Comparison of ENCODE assay signal across 11 mouse cellular contexts in the genomic region with DNA sequence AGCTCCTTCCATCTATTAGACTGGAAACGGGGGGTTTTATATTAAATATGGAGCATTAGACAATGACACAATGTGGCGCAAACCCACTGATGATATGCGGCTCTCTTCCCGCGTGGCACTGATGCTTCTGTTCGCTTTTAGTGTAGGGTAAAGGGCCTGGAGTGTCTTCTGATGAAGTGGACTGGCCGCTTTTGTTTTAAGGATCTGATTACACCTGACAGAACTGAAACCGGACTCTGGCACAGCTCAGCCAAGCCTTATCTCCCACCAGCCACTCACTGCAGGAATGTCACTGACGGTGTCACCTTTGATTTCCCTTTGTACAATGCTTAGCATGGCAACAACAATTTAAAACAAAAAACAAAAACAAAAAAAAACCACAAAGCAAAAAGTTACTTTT.
DNase-seq lines count a peak whose midpoint lies in the region; ATAC-seq and TF ChIP-seq lines count a peak whose summit lies in the region.
"Had no signal": no experiment of that assay in that cellular context is flagged by ENCODE, and none has a peak within 500 bp of the region (broad histone marks: within the 10 kb centered on the region; RNA-seq: fewer than 3 reads in every experiment).

No protein-coding gene starts in this region.

- 0 out of 2 replicates have a peak, but pooled peaks have one; percentile 37 for ATAC-seq in intestine, embryonic 15.5 days
- no peak for ATAC-seq in lung, embryonic 14.5 days (ENCODE audit: insufficient read depth)

- peak; percentile 64 for DNase-seq in kidney, adult 2 months
- DNase-seq in kidney, adult 11 months = no peak
- peak; percentile 20 for DNase-seq in embryonic facial prominence, embryonic 10.5 days (ENCODE audit: low spot score)
- peak; percentile 19 for DNase-seq in lung, embryonic 14.5 days
- DNase-seq in cerebellum, adult 9-10 months = no peak
- DNase-seq in yolk sac, embryonic 10.5 days (ENCODE audit: low spot score) = no peak
- DNase-seq in spleen, postnatal 14 days (ENCODE audit: low spot score in 2 of 2) = no peak
- DNase-seq: cerebellum, adult 9-11 months had no signal

- no peak overlapping the region for H3K4me3 ChIP-seq in kidney, adult 2 months (ENCODE audit: insufficient read depth, low read depth, low read length)
- H3K4me3 ChIP-seq in embryonic facial prominence, embryonic 10.5 days = no peak overlapping the region
- H3K4me3 ChIP-seq in intestine, embryonic 15.5 days (replicated peaks) = no peak overlapping the region
- H3K4me3 ChIP-seq in lung, embryonic 14.5 days (ENCODE audit: low read depth, low read length) = no peak overlapping the region
- H3K4me3 ChIP-seq: limb, embryonic 10.5 days had no signal

- H3K9ac ChIP-seq in intestine, embryonic 15.5 days = no peak overlapping the region
- no peak overlapping the region for H3K9ac ChIP-seq in lung, embryonic 14.5 days

- TF ChIP-seq POLR2A in kidney, adult 2 months (IDR thresholded peaks at IDR 0.05; ENCODE audit: low read depth, low read length) = no peak

- peaks cover 9% of the 10 kb centered on the region; the same call in 1 of the 2 replicates for H3K4me1 ChIP-seq in kidney, adult 2 months (ENCODE audit: control insufficient read depth, insufficient read depth, low read length)
- peaks cover 40% of the 10 kb centered on the region for H3K4me1 ChIP-seq in embryonic facial prominence, embryonic 10.5 days
- H3K4me1 ChIP-seq in intestine, embryonic 15.5 days (replicated peaks) = 0 out of 2 replicates have a peak, but pooled peaks cover 4% of the 10 kb centered on the region
- H3K4me1 ChIP-seq in lung, embryonic 14.5 days (ENCODE audit: insufficient read depth) = peaks cover 8% of the 10 kb centered on the region; the same call in 1 of the 2 replicates

- H3K27ac ChIP-seq in kidney, adult 2 months (ENCODE audit: insufficient read depth, low read depth, low read length) = peak overlapping the region; percentile 43; the same call in 1 of the 2 replicates
- H3K27ac ChIP-seq in embryonic facial prominence, embryonic 10.5 days (replicated peaks) = no peak overlapping the region
- no peak overlapping the region for H3K27ac ChIP-seq in intestine, embryonic 15.5 days
- no peak overlapping the region for H3K27ac ChIP-seq in lung, embryonic 14.5 days (ENCODE audit: low read depth)
- H3K27ac ChIP-seq: limb, embryonic 10.5 days had no signal

- no peaks in the 10 kb centered on the region for H3K9me3 ChIP-seq in embryonic facial prominence, embryonic 10.5 days
- no peaks in the 10 kb centered on the region for H3K9me3 ChIP-seq in intestine, embryonic 15.5 days
- no peaks in the 10 kb centered on the region for H3K9me3 ChIP-seq in lung, embryonic 14.5 days (ENCODE audit: low read depth, low read length)
- H3K9me3 ChIP-seq: limb, embryonic 10.5 days; megakaryocyte, embryonic 14.5 days had no signal

- peak overlapping the region; percentile 28; the same call in 1 of the 2 replicates for H3K4me2 ChIP-seq in intestine, embryonic 15.5 days (replicated peaks)
- peak overlapping the region; percentile 47 for H3K4me2 ChIP-seq in lung, embryonic 14.5 days

- no peaks in the 10 kb centered on the region for H3K27me3 ChIP-seq in kidney, adult 2 months (replicated peaks; ENCODE audit: control insufficient read depth, insufficient read depth, low read length)
- peaks cover 15% of the 10 kb centered on the region for H3K27me3 ChIP-seq in embryonic facial prominence, embryonic 10.5 days (replicated peaks; ENCODE audit: low read depth, poor library complexity, severe bottlenecking)
- H3K27me3 ChIP-seq in intestine, embryonic 15.5 days (replicated peaks) = no peaks in the 10 kb centered on the region
- H3K27me3 ChIP-seq in lung, embryonic 14.5 days (ENCODE audit: insufficient read depth, low read length) = no peaks in the 10 kb centered on the region

- 53% methylated on average over 9 of the region's 9 CpGs for WGBS in kidney, adult 2 months
- WGBS in embryonic facial prominence, embryonic 10.5 days = 51% methylated on average over 9 of the region's 9 CpGs
- 27% methylated on average over 9 of the region's 9 CpGs for WGBS in intestine, embryonic 15.5 days
- WGBS in lung, embryonic 14.5 days = 15% methylated on average over 9 of the region's 9 CpGs

- TF ChIP-seq CTCF in kidney, adult 2 months (conservative IDR thresholded peaks at IDR 0.05; ENCODE audit: insufficient read depth, insufficient read length, low read depth, low read length) = no peak
- no peak for TF ChIP-seq CTCF in lung, embryonic 14.5 days (IDR thresholded peaks at IDR 0.05; ENCODE audit: low read depth)

- no peaks in the 10 kb centered on the region for H3K36me3 ChIP-seq in kidney, adult 2 months (ENCODE audit: control insufficient read depth, insufficient read depth, low read length)
- no peaks in the 10 kb centered on the region for H3K36me3 ChIP-seq in embryonic facial prominence, embryonic 10.5 days (replicated peaks)
- no peaks in the 10 kb centered on the region for H3K36me3 ChIP-seq in intestine, embryonic 15.5 days
- H3K36me3 ChIP-seq in lung, embryonic 14.5 days (ENCODE audit: insufficient read depth) = no peaks in the 10 kb centered on the region
- H3K36me3 ChIP-seq: limb, embryonic 10.5 days had no signal

Comparison
In these comparisons a context has a peak if more than half of its experiments do, and no peak if none do; other contexts are left out.
1. DNase-seq: peak in kidney, adult 2 months (single experiment), embryonic facial prominence, embryonic 10.5 days (single experiment) and lung, embryonic 14.5 days (single experiment); none in kidney, adult 11 months (single experiment), cerebellum, adult 9-10 months (single experiment), yolk sac, embryonic 10.5 days (single experiment) and spleen, postnatal 14 days (0 of 2).